ENCODE assay signal across 23 mouse cellular contexts in genomic region chr1:76654826-76655225, GRCm38 (mm10).
"Had no signal": no experiment of that assay in that cellular context is flagged by ENCODE, and none has a peak within 500 bp of the region (broad histone marks: within the 10 kb centered on the region; RNA-seq: fewer than 3 reads in every experiment).

No protein-coding gene starts in this region.

- H3K27ac ChIP-seq: left cerebral cortex, adult 2 months; limb, embryonic 12.5 days; limb, embryonic 15.5 days; liver, embryonic 14.5 days; macrophage; midbrain, embryonic 12.5 days; midbrain, embryonic 15.5 days; neural tube, embryonic 12.5 days; neural tube, embryonic 15.5 days; stomach, postnatal 0 days had no signal

- H3K36me3 ChIP-seq: limb, embryonic 12.5 days; limb, embryonic 15.5 days; midbrain, embryonic 12.5 days; midbrain, embryonic 15.5 days; neural tube, embryonic 12.5 days; neural tube, embryonic 15.5 days had no signal

- DNase-seq: kidney, adult 9 months; kidney, postnatal 14 days; kidney, postnatal 4 days; liver, postnatal 0 days; lung, embryonic 14.5 days; right cerebral cortex, adult 18-20 months; right cerebral cortex, postnatal 14 days; right cerebral cortex, postnatal 4 days; thymus, adult 2 months; thymus, postnatal 14 days; thymus, postnatal 4 days had no signal

- H3K4me2 ChIP-seq: limb, embryonic 12.5 days; limb, embryonic 15.5 days; liver, embryonic 11.5 days; lung, embryonic 14.5 days; midbrain, embryonic 12.5 days; midbrain, embryonic 15.5 days; neural tube, embryonic 12.5 days; neural tube, embryonic 15.5 days had no signal

- H3K27me3 ChIP-seq: limb, embryonic 12.5 days; limb, embryonic 15.5 days; midbrain, embryonic 12.5 days; midbrain, embryonic 15.5 days; neural tube, embryonic 12.5 days; neural tube, embryonic 15.5 days had no signal

- ATAC-seq: liver, postnatal 0 days; lung, postnatal 0 days; midbrain, embryonic 15.5 days had no signal

- H3K9me3 ChIP-seq: limb, embryonic 12.5 days; limb, embryonic 15.5 days; midbrain, embryonic 12.5 days; midbrain, embryonic 15.5 days; neural tube, embryonic 12.5 days; neural tube, embryonic 15.5 days had no signal

- H3K4me3 ChIP-seq: left cerebral cortex, adult 2 months; limb, embryonic 12.5 days; limb, embryonic 15.5 days; midbrain, embryonic 12.5 days; midbrain, embryonic 15.5 days; neural tube, embryonic 12.5 days; neural tube, embryonic 15.5 days had no signal

- H3K4me1 ChIP-seq: limb, embryonic 15.5 days; midbrain, embryonic 12.5 days; midbrain, embryonic 15.5 days; neural tube, embryonic 12.5 days; neural tube, embryonic 15.5 days had no signal

- H3K9ac ChIP-seq: limb, embryonic 12.5 days; limb, embryonic 15.5 days; liver, embryonic 14.5 days; liver, postnatal 0 days; lung, embryonic 14.5 days; midbrain, embryonic 12.5 days; midbrain, embryonic 15.5 days; neural tube, embryonic 12.5 days; neural tube, embryonic 15.5 days had no signal
